Mouse (Mus musculus): ENCODE data around the gene Avpi1.
A peak's percentile ranks its signal among the peaks of the same experiment; 100 is the strongest.

The Avpi1 gene

DNA sequence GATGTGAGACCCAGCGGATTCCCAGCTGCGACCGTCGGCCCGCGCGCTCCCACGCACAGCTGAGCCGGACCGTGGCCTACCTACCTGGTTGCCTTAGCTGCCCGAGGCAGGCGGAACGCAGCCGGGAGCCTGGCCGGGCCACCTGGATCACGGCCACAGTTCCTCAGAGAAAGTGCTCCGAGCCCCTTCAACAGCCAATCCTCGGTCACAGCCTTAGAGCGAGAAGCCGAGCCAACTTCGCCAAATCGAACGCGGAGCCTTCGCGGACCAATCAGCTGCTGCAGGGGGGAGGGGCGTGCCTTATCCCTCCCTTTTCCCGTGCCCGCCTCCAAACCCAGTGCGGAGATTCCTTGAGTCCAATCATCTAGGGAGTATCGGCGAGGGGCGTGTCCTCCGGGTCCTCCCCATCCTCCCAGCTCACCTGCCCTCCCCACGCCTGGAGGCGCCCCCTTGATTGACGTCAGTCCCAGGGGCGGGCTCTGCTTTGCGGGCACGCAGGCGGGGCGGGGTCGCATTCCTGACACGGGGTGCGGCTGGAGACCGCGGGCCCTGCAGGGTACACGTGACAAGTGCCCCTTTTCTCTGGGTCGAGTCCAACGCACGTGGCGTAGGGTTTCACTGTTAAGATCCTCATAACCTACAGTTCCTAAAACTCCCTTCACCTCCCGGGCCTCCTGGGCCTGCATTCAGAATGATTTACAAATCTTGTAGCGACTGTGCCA is at the start of gene Avpi1:
Gene Avpi1, minus strand, starts transcription at position 273 of the 722 bp plus-strand sequence.
- peak; percentile 99 for DNase-seq

DNA sequence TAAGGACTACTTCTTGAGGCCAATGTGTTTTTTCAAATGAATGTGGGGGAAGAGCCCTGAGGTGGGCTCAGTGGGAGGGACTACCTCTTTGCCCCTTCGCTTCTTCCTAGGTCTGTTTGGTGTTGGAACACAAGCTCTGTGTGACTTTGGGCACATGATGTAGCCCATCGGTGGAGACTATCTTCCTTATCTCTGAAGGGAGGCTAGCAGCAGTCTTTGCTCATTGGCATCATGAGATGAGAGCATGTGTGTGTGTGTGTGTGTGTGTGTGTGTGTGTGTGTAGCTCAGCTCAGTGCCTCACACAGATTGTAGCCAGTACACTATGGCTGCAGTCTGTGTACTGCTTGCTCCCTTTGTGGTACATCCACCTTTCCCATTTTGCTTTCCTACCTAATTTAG is 48.6 kb upstream of the Avpi1 start:
- DNase-seq = no peak

DNA sequence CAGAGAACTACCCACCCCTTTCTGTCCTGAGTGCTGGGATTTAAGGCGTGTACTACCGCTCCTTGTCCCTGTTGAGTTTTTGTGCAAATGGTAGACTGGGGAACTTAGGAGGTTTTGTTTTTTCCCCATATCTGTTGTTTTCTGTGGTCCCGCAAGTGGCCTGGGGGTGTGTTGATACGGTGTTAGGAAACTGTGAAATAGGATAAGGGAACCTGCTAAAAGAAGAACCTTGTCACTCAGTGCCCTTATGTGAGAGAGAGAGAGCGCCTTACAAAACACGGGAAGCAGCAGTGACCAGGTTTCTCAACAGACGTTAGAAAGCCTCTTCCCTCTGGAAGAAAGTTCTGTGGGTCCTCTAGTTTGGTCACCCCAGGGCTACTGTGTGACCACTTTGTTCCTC is 48.0 kb upstream of the Avpi1 start:
- DNase-seq = no peak

DNA sequence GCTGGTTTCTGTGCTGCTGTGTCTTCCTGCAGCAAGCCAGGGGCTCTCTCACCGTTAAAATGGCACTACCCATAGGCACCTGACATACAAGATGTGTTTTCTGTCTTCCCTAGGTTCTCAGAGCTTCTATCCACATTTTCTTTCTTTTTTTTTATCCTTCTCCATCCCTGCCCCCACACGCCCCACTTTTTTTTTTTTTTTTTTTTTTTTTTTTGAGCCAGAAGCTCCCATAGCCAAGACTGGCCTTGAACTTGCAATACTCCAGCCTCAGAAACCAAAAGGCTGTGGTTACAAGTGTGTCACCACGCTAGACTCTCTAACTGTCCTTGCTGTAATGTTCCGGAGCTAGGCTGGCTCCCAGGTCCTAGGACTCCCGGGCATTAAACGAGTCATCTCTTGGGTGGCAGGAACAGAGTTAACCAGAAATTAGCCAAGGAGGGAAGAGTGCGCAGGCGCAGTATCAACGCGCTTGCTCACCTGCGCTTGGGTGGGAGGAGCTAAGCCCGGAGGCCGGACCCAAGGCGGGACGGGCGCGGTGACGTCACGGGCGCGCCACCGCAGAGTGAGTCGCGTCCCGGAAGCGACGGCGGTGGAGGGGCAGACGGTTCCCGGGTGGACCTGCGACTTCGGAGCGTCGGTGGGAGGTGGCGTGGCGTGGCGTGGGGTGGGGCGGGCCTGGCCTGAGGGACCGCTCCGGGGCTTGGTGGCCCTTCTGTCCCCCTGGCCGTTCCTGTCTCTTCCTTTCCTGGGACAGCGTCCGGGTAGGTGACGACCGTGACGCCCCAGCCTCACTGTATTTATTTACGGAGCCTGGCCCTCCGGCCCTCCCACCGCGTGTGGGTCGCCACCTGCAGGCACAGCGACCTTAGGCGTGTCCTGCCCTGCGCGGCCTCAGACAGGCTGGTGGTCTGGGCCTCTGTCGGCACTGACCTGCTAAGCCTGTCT is 41.4 kb upstream of the Avpi1 start:
- DNase-seq = peak; percentile 97 to 98

DNA sequence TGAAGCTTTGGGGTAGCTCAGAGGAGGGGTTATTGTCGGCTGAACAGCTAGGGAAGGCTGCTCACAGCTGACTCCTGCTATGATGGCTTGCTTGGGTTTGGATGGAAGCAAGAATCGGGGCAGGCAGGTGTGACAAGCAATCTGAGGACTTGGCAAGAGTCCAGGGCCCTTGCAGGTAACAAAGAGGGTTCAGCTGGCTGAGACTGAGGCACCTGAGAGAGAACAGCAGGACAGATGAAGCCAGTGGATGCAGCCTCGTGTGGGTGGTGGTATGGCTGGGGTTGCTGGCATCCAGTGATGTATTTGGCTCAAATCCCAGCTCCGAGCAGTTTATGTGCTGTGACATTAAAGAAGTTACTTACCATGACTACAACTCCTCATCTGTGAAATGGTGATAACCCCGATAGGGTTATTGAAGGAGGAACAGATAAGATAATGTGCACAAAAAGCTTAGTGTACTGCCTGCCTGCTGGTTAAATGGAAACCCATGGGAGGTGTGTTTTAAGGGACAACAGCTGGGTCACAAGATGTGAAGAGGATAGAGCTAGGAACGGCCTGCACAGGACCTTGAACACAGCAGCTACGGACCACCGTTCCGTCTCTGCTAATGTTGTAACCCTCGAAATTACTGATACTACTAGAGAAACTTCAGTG is 40.6 kb upstream of the Avpi1 start:
- peak; percentile 31 to 55 for DNase-seq

DNA sequence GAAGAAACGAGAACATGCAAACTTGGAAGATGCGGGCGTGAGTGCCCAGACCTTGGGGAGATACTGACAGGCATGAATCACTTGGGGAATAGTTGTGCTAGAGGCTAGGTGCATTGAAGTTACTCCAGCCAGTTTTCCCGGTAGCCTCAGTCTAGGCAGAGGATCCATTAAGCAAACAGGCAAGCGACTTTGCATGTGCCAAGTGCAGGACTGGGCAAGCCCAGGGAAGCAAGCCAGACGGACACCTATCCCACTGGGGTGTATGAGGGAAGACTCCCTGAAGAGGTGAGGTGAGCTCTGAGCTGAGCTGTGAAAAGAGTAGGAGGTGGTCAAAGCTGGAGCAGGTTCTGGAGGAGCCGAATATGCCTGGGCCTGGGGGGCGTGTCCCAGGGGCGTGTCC is 38.6 kb upstream of the Avpi1 start:
- no peak for DNase-seq

DNA sequence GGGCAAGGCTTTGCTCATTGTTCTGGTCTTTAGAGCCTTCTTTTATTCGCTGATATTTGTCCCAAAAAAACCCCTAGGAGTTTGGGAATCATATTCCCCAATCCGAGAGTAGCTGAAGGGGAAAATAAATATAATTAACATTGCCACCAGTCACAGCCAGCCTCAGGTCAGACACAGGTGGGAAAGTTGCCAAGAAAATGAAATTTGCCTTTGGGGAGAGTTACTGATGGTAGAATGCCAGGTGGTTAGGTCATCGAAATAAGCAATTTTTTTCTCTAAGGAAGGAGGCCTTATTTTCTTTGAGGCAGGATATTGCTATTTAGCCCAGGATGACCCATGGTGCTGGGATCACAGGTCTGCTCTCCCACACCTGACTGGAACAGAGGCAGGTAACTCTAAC is 37.9 kb upstream of the Avpi1 start:
- no peak for DNase-seq

DNA sequence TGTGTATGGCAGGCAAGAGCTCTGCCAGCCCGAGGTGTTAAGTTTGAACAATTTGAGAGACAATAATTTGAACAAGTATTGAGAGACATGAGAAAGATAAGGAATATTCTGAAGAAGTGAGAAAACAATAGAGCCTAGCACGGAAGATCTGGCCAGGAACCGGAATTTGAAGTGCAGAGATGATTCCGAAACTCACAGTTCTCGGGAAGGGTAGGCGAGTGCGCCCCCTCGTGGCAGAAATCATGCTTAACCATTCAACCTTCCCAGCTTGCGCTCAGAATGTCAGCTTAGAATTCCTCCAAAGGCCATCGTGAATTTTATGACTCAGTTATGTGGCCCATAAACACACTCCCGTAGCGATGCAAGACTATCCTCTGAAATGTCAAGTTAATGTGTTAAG is 37.3 kb upstream of the Avpi1 start:
- DNase-seq = peak; percentile 93 to 97

DNA sequence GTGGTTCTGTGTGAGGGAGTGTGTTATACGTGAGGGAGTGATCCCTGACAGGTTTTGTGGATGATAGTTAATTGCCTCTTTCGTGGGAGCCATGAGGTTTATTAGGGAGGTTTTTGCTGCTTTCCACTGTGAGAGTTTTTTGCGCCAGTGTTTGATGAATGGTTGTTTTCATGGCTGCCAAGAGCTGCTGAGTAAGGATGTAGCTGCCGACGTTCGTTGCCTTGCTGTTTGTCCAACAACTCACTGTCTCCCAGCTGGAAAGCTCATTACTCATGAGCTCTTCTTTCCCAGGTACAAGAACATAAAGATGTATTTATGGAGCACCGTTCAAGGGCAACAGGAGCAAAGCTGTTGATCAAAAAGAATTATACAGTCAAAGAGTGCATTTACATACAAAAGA is 35.3 kb upstream of the Avpi1 start:
- DNase-seq = no peak

DNA sequence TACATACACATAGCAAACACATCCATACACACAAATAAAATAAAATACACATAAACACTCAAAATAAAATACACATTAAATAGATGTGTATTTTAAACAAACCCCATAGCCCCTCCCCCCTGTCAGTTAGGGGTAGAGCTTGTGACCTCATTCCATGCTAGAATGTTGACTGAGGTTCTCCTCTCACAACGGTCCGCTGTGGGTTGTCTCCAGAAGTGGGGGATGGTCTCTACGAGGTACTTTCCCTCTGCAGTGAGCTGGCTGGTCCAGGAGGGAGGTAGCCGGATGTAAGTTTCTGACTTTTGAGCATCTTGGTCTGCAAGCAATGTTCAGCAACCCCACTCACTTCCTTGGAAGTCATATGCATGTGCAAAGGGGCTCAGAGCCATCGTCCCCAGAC is 34.9 kb upstream of the Avpi1 start, which contains the start of gene Zfyve27:
Gene Zfyve27, plus strand, starts transcription at position 188 of the 400 bp plus-strand sequence.
- DNase-seq = no peak

DNA sequence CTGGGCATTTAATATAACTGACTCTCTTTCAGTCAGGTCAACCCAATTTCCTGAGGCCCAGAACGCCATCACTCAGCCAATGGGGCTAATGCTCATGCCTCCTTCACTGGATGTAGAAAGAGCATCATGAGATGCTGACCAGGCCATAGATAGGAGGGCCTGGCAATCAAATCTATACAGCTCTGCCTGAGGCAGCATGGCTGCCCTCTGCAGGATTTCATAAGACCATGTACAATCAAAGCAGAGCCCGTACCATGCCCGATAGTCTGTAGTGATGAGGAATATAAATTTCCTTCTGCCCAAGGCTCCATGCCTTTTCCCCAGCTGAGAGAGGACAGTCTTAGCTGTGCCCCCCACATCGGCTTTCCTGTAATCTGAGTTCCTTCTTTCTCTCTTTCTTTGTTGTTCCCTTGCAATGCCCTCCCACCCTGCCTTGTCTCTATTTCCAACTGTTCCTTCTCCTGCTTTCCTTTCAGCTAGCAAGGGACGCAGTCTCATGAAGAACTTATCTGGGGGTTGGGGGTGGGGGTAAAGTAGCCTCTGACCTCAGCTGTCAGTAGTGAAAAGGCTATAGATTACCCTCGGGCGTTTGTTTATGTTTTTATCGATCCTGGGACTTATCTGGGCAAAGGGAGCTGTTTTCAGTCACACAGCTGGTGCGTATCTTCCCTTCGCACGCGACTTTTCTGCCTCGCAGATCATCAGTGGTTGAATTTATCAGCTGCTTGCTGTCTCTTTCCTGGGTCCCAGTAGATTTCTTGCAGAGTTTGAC is 29.6 kb upstream of the Avpi1 start:
- no peak for DNase-seq

DNA sequence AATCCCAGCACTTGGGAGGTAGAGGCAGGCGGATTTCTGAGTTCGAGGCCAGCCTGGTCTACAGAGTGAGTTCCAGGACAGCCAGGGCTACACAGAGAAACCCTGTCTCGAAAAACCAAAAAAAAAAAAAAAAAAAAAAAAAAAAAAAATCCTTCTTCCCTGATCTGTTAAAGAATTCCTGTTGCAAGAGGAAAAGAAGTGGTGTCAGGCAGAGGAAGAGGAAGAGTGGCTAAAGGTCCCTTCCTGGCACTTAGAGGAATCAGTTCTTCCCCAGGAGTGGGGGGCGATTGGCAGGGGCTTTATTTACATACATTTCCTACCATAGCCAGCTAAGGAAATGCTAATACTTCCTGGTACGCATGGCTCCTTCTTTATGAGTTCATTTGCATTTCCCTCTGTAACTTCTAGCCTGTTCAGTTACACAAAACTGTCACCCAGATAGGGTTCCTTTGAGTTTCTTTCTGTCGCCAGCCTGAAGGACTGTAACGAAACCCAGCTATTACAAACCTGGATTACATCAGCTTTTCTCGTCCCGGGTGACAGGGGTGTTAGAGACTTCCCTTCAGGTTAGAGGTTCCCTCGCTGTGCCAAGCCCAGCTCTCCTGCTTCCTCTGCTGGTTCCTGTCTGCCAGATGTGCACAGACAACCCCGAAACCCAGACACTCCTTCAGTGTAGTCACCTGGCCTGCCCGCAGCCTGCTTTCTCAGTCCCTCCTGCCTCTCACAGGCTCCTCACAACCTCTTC is 28.8 kb upstream of the Avpi1 start:
- no peak for DNase-seq

DNA sequence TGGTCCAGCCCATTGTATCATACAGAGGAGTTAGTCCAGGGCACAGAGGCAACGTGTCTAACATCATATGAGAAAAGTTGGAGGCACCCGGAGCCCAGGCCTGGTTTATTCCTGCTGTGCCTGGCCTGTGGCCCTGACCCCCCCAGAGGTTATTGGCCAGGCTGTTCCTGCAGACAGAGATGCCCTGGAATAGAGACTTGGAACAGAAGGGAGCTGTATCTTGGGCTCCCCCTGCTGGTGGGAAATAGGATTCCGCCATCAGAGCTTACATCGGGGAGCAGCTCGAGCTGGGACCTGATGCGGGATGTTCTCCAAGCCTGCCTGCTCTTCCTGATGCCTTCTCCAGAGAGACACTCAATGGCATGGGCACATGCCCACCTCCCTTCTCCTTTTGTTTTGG is 23.1 kb upstream of the Avpi1 start:
- peak; percentile 94 for DNase-seq

DNA sequence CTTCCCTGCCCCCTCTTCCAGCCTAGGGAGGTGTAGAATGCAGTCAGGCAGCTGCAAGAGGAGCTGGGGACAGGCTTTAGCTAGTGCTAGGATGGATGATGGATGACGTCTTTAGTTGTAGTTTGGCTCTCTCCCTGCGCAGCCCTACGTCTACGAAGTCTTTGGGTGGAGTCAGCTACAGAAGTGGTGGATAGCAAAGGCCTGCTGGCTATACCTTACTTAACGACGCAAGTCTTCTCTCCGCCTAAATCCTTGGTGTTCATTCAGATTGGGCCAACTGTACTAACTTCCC is 19.7 kb upstream of the Avpi1 start:
- DNase-seq = no peak

DNA sequence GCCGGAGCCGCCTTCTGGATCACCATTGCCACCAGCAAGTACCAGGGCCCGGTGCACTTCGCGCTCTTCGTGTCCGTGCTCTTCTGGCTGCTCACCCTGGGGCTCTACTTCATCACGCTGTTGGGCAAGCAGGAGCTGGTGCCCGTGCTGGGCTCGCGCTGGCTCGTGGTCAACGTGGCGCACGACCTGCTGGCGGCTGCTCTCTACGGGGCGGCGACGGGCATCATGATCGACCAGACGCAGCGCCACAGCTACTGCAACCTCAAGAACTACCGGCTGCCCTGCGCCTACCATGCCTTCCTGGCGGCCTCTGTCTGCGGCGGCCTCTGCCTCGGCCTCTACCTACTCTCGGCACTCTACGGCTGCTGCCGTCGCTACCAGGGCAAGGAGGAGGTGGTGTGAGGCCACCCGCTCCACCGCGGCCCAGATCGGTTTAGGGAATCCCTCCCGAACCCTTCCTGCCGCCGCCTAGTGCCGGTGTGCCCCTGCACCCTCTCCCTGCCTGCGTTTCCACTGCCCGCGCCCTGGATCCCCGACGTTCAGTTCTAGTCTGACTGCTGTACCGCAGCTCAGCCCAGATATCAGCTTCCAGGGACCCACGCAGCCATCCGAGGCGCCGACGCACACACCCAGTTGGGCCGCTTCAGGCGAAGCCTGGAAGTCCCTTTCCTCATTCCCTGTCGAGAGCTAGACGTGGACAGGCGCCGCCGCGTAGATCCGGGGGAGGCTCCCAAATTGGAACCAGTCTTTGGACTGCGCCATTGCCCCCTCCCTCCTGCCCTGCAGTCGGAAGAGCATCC is 19.1 kb upstream of the Avpi1 start:
- peak; percentile 67 to 73 for DNase-seq

DNA sequence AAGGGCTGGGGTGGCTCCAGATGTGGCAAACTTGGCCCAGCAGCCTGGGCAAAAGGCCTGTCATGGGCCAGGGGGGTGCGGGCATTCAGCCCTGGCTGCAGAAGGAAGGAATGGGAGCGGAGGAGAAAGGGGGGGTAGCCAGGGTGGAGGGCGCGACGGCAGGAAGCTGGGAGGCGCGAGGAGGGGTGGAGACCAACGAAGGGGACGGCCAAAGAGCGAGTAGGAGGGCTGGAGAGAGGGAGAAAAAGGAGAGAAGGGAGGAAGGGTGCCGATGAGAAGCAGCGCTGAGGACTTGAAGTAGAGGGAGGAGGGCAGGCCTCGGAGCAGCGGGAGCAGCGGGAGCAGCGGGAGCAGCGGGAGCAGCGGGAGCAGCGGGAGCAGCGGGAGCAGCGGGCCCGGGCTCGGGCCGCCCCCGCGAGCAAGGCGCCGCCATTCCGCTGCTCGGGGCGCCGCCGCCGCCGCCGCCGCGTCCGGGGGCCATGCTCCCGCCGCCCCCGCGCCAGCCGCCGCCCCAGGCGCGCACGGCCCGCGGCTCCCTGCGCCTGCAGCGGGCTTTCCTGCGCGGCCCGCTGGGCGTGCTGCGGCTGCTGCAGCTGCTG is 18.4 kb upstream of the Avpi1 start, which contains the start of gene Marveld1:
Gene Marveld1, plus strand, starts transcription at position 231 of the 599 bp plus-strand sequence.
- peak; percentile 44 to 45 for DNase-seq

DNA sequence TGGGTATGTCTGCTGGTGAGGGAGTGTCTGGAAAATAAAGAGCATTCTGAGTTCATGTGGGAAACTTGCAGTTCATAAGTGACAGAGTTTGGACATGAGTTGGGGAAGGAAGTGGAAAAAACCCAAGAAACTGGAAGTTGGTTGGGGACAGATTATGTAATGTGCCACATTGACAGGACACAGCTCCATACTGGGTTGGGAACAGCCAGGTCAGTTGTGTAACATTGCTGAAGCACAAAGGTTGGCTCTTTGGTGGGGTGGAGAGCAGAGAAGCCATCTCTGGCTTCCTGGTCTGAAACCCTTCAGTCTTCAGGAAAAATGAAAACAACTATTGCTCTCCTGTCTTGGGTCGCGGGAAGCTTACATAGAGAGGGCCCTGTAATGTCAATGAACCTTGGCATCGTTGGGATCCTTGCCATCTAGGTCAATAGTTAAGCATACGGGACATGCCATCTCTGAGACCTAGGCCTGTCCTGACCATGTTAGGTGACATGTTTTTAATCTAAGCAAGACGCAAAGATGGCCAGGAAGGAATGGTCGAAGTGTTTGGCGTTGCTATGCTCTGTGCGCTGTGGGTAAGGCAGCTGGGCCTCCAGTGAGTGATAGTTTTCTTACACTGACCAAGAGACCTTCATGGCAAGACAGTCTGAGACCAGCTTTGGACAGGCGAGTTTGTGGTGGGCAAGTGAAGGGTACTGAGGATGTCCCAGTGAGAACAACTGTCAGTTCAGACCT is 17.6 kb upstream of the Avpi1 start:
- no peak for DNase-seq

DNA sequence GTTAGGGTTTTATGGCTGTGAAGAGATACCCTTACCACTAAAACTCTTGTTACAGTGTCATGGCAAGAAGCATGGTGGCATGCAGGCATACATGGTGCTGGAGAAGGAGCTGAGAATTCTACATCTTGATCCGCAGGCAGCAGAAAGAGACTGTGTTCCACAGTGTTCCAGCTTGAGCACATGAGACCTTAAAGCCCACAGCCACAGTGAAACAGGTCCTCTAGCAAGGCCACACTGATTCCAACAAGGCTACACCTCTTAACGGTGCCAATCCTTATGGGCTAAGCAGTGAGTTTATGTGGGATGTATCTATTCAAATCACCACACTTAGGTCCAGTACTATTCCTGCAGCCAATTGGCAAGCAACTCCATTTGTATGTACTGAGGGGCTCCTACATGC is 16.9 kb upstream of the Avpi1 start:
- no peak for DNase-seq

DNA sequence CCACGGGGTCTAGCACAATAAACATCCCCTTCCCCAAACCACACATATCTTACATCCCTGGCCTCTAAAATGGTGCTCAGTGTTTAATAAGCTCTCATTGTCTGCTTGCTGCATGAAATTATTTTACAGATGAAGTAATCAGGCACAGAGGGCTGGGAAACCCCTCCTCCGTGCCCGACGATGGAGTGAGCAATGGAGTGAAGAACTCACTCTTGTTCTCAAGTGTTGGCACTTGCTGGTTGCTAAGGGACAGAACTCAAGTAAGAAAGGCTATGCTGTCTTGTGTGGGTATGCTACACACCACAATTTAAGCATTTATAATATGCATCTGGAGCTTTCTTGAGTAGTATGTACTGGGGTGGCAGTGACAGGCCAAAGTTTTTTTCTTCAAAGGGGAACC is 16.4 kb upstream of the Avpi1 start:
- no peak for DNase-seq

Measured in cerebellum, postnatal 14 days (tissue).